Mouse (Mus musculus): ENCODE results near the gene Bub1b. TPM values are rescaled to one million over a fixed set of nuclear protein-coding genes. Genes with fewer than 3 reads are reported as not detected.

Bub1b gene
- total RNA-seq, 2 experiments from 2014 or later, result 48.8 to 139 TPM

DNA sequence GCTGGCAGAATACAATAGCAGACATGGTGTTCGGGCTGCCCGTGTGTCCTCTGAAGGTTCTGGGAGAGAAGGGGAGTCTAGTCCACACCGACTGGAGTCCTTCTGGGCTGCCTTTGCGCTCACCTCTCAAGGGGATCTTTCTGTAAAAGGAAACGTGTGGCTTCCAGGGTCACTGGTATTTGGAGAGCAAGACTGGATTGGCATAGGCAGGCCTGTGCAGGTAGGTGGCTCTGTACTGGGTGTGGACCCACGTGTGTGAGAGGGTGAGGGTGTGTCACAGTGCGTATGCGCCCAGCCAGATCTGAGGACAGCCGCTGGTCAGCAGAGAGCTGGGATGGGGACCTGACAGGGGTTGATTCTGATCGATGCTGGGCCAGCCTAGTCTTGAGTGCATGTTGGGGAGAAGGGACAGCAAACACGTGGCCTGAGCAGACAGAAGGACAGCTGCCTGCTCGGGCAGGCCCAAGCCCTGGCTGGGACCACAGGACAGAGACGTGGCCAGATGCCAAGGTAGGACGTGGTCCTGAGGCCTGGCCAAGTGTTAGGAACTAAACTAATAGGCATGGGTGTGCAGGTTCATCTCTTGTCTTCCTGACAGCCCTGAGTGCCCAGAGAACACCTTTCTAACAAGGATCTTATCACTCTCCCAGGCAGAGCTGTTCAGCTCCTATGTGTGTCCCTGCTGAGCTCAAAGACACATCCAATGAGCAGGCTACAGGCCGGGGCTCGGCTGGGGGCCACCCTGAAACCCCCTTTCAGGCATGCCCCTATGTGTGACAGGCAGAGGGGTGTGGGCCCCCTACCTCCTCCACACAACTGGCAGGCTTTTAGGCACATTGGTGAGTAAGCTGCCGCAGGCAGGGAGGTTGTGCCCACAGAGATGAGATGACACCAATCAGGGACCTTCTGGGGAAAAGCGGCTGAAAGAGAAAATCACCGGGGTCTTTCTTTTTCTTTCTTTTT lies 66.1 kb downstream of the Bub1b start:
- no peak for ATAC-seq (ENCODE audit: poor library complexity, severe bottlenecking)

DNA sequence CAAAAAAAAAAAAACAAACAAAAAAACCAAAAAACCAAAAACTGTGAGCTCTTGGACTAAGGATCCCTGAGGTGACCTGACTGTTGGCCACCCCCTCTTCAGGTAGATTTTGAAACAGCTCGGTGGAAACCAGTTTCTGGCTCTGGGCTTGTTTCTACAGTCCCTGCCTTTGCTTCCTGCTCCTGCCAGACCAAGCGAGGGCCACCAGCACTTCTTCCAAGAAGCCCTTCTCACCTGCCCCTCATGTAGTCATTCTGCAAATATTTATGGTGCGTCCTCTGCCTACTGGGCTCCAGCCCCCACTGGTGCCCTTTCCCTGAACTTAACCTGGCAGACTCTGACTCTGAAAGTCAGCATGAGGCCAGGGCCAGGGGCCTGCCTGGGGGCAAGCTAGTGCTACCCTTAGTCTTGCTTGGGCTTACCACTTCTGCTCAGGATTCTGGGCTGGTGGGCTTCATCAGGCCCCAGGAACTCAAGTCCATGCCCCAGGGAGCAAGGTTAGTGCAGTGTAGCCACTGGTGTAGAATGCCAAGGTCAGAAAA lies 67.0 kb downstream of the Bub1b start:
- no peak for ATAC-seq (ENCODE audit: poor library complexity, severe bottlenecking)

DNA sequence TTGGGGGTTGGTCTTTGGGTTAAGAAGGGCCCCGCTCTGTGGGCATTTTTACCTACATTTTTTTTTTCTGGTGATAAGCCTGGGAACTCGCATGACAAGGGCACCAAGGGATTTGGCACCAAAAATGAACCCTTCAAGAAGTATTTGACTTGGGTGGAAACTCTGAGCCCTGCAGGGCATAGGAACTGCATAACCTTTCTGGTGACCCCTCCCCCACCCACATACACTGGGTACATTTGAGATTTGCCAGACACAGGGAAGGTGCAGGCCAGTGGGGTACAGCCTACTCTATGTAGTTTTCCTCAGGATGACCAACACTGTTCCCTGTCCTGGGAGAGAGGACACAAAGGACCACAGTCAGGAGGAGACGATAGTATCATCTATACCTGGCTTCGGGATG lies 67.6 kb downstream of the Bub1b start:
- ATAC-seq (ENCODE audit: poor library complexity, severe bottlenecking), result no peak

DNA sequence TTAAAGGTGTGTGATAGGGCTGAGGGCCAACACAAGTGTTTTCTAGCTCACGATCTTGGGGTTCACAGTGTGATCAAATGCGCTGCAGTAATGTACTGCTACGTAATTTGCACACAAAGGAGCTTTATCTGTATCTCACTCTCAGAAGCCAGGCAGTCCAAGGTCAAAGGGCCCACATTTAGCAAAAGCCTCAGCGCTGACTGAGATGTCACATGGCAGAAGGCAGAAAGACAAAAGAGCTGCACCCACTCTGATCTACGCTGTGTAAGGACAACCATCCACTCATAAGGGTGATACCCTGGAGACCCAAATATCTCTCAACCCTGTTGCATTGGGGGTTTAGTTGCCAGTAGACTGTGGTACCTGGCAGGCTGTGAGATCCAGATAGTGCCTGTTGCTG lies 69.2 kb downstream of the Bub1b start:
- ATAC-seq (ENCODE audit: poor library complexity, severe bottlenecking), result no peak

DNA sequence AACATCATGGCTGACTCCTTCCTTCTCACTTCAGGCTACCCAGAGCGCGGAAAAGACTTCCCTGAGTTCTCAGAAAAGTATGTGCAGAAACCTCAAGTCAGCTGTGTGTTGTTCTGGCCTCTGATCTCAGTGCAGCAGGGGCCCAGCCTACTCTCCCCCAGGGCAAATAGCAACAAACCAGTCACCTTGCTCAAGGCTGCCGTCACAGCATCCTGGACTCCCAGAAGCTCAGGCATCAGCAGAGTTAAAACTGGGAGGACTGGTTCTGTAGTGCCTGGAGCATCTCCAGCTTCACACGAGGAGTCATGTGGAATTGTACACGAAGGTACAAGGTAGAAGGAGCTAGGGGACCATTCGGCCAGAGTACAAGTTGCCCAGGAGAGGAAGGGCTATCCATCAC lies 71.2 kb downstream of the Bub1b start:
- no peak for ATAC-seq (ENCODE audit: poor library complexity, severe bottlenecking)

DNA sequence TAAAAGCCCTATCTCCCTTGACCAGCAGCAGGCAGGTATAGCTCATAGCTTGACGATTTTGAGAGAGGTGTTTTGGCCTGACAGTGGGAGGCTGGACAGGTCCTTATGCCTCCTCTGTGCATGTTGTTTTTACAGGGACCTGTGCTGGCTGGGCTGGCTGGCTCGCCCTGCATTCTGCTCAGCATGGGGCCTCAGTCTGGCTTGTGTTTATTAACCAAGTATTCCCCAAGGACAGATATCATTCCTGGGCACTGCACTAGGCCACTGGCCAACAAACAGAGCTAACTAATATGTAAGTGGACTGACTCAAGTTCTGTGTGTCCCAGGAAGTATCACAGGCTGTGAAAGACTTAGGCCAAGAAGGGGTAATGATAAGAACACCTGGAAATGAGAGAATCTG lies 71.8 kb downstream of the Bub1b start:
- no peak for ATAC-seq (ENCODE audit: poor library complexity, severe bottlenecking)

DNA sequence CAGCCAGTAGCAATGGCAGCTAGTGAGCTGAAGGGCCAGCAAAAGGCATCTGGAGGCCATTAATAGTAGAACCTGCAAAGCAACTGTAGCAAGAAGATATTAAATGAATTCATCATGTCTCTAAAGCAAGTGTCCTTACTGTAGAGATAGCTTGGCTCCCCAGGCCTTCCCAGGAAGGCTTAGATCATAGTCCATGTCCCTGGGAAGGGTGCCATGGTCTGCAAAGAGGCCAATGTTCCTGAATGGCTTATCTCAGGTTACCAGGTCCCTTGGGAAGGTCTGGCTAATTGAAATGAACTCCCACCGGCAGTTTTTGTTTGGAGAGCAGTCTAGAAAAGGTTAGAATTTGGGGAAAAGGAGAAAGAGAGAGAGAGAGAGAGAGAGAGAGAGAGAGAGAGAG lies 73.7 kb downstream of the Bub1b start:
- ATAC-seq (ENCODE audit: poor library complexity, severe bottlenecking), result no peak

DNA sequence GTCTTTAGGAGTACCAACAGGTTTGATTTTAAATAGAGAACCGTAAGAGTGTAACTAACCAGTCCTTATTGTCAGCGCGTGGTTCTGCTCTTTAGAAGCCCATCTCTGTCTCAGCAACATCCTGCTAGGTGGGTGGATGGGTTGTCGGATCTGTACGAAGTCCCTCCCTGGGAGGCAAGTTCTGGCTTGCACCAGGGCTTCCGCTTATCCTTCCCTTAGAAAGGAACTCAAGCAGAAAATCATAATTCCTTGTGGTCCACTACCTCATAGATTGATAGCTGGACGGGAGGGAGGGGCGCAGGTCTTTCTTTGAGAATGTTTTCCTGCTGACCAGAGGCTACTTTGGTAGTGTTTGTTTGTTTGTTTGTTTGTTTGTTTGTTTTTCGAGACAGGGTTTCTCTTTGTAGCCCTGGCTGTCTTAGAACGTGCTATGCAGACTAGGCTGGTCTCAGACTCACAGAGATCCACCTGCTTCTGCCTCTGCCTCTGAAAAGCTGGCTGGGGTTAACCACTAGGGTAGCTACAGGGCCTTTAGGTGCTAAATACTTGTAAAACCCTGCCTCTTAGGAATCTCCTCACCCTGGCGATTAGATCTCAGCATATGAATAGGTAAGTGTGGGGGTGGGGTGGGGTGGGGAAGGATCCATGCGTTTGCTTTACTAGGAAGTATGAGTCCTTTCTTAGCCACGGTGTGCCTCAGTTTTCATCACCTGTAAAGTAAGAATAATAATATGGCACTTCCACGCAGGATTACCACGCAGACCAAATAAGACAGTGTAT lies 75.9 kb downstream of the Bub1b start:
- ATAC-seq (ENCODE audit: poor library complexity, severe bottlenecking), result no peak

DNA sequence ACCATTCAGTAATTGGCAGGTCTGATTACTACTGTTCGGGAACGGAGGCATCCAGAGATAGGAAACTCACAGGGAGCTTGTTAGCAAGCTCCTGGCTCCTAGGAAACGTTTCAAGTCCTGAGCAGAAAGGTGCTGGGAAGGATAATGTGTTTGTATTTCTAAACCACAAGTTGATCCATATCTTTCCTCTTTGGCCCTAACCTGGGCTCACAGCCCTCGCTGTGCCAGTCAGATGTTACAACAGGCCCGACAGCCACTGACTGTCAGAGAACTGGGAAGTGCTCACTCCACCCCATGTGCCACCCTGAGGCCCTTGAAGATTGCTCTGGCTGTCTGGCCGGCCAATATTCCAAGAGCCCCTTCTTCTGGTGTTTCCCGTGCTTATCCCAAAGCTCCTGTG lies 76.5 kb downstream of the Bub1b start:
- no peak for ATAC-seq (ENCODE audit: poor library complexity, severe bottlenecking)

DNA sequence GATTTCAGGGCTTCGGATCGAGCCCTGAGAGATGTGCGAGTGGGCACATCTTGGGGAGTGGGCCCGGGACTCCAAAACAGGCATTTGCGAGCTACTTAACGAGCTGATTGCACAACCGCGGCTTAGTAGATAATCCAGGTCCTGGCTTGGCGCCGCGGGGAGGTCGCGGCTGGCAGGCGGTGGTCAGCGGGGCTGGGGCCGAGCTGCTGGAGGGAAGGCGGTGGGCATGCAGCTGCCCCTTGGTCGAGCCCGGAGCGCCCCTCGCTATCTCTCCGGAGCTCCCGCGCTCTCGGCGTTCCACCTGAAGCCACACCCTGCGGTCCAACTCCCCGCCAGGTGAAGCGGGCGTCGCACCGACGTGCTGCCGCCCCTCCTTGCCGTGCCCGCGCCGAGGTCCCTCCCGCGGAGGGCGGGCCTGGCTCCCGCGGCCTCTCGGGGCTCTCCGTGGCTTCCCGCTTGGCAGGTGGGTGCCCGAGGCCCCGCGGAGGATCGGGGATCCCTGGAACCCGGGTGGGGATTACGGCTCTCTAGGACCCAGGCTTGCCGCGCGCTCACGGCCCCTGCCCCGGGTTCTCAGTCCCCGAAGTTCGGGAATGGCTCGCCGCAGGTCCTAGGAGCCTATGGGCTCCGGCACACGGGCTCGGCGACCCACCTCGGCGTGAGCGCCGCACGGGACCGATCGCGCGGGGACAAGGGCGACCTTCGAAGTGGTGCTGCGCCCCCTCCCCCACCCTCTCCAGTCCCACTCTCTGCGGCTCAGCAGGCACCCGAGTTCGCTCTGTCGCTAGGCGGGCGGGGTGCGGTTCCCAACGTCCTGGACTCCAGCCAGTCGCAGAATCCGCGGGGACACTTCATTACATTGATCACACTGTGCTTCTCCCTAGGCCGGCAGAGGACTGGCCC lies 79.1 kb downstream of the Bub1b start:
- ATAC-seq (ENCODE audit: poor library complexity, severe bottlenecking), result peak; percentile 33

DNA sequence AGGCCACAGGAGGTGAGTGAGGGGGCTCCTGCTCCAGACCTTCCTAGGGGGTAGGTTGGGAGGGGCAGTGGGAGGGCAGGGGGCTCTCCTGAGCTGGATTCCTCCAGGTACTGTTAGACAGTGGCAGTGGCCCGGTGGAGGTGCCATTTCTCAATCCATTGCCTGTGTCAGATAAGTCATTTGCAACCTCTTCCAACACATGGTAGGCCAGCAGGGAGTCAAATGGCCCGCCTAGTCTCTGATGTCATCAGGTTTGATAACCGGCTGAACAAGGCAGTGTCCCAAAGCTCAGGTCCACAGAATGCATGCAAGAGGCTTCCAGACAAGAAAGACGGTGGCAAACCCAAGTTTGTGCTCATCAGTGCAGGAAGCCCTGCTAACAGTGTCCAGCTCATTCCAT lies 79.8 kb downstream of the Bub1b start:
- 0 out of 2 replicates have a peak, but pooled peaks have one; percentile 8 for ATAC-seq (ENCODE audit: poor library complexity, severe bottlenecking)

DNA sequence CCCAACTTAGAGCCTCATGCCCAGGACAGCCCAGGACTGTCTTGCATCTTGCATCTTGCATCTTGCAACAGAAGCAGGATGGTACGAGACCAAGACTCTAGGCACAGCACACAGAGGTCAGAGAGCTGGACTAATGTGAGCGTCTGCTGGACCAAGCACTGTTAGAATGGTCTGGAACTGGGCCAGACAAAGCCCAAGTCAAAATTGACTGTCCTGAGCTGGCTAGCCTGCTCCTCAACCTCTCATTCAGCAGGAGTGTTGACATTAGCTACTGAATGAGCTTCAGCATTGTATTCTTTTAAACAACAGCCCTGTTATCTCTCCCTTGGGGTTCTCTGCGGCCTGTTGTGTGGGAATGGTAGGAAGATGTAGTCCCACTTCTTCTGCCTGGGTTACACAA lies 81.6 kb downstream of the Bub1b start:
- ATAC-seq (ENCODE audit: poor library complexity, severe bottlenecking), result no peak

DNA sequence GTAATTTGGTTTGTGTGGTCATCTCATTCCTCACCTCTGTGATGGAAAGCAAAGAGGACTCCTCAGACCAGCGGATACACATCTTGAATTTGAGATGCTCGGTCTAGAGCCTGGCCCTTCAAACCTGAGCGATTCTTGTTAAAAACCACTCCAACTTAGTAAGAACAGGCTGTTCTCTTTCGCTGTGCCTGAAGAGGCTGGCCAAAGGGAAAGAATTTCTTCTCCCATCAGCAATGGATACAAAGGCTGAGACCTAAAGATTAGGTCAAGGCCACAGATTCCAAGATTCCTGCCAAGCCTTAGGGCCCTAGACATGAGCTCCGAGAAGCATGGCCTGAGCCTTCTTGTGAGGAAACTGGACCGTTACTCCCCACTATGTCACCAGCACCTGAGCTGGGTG lies 82.9 kb downstream of the Bub1b start:
- no peak for ATAC-seq (ENCODE audit: poor library complexity, severe bottlenecking)

DNA sequence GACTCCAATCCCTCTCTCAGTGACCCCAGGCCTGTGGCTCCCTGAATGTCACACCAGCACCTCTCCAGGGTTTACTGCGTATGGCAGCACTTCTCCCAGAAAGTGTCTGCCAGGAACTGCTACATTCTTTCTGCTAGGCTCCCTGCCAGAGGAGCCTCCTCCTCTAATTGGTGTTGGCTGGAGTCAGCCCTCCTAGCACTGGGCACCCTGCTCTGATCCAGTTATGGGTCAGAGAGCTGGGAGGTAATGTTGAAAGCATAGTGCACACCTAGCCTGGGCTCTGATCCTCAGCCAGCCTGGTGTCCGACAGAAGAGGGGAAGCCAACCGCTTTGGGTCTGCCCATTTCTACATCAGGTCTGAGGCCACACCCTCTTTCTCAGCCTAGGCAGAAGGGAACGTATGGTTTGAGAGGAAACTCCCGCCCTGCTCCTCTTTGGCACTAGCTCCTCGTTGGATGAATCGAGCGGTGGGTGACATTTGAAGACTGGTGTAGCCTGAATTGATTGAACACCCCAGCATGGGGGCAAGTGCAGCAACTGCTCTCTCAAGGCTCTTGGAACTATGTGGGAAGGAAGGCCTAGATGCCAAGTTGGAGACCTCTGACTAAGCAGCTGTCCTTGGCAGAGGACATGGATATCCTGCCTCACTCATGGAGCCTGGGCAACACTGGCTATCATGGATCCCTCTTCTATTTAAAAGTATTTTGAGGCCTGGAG lies 84.7 kb downstream of the Bub1b start:
- ATAC-seq (ENCODE audit: poor library complexity, severe bottlenecking), result peak; percentile 80

DNA sequence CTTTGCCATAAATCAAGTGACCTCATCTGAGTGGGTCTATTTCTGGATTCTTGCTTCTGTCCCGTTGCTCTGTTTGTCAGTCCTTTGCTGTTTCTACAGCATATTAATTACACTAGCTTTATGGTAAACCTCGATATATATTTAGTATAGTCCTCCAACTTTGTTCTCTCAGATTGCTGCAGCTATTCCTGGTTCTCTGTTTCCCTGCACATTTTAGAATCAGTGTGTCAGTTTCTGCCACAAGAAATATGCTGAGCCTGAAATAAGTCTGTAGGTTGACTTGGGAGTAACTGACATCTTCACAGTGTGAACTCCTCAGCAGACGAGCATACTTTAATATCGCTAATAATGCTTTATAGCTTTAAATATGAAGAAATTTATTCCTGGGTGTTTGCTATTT lies 87.1 kb downstream of the Bub1b start:
- no peak for ATAC-seq (ENCODE audit: poor library complexity, severe bottlenecking)

DNA sequence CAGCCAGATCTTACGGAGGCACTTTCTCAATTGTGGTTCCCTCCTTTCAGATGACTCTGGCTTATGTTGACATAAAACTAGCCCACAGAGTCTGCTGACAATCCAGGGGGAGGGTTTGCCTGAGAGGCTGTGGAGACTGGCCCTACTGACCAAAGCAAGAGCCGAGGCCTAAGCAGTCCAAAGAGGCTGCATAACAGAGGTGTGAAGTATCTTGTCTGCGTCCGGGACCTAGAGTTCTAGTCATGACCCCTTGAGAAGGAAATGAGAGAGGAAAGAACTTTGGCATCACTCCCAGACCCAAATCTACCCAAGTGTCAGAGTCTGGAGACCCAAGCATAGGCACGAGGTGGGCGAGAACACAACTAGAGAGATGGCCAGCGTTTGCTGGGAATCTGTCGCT lies 88.7 kb downstream of the Bub1b start:
- ATAC-seq (ENCODE audit: poor library complexity, severe bottlenecking), result peak; percentile 26; the same call in 1 of the 2 replicates

DNA sequence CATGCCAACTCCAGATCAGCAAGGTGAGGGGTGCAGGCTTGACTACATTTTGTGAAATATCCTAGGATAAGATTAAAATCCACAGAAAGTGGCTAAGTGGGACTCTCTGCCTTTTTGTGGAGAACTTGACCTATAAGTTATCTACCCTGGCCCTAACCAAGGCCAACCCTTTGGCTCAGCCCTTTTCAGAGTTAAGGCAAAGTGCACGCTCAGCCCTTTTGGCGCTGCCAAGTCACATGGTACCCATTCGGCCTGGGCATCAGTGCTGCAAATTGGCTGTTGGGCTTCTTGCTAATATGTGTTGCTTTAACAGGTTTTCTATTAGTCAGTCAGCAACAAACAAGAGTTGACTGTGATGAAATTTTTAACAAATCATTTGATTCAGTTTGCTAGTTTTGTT lies 89.8 kb downstream of the Bub1b start:
- no peak for ATAC-seq (ENCODE audit: poor library complexity, severe bottlenecking)

DNA sequence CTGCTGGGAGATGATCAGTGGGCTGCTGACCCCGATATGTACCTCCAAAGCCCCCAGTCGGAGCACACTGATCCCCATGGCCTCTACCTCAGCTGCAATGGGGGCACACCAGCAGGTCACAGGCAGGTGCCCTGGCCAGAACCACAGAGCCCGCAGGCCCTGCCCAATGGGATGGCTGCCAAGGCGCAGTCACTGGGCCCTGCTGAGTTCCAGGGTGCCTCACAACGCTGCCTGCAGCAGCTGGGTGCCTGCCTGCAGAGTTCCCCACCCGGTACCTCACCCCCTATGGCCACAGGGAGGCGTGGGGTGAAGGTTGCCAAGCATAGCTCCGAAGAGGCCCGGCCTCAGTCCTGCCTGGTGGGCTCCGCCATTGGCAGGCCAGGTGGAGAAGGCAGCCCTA lies 91.9 kb downstream of the Bub1b start:
- ATAC-seq (ENCODE audit: poor library complexity, severe bottlenecking), result no peak

Data from megakaryocyte, adult 5-6 weeks (primary cell).